Mouse (Mus musculus): ENCODE results near the gene Prkag2.

Gene Prkag2

GRCm38 (mm10) chr5:24931578-24932185 is 168.8 kb downstream of the Prkag2 start:
- peak; percentile 74 for DNase-seq (ENCODE audit: extremely low read depth, low read depth, low spot score)

GRCm38 (mm10) chr5:24930831-24931577 is 169.4 kb downstream of the Prkag2 start:
- DNase-seq (ENCODE audit: extremely low read depth, low read depth, low spot score): no peak

- DNase-seq (ENCODE audit: extremely low read depth, low read depth, low spot score): no peak
Observed at GRCm38 (mm10) chr5:24928816-24929215, 171.6 kb downstream of the Prkag2 start.

- no peak for DNase-seq (ENCODE audit: extremely low read depth, low read depth, low spot score)
Observed at GRCm38 (mm10) chr5:24927706-24928105, 172.7 kb downstream of the Prkag2 start.

- no peak for DNase-seq (ENCODE audit: extremely low read depth, low read depth, low spot score)
Observed at GRCm38 (mm10) chr5:24919155-24919554, 181.3 kb downstream of the Prkag2 start.

GRCm38 (mm10) chr5:24916511-24916910 is 183.9 kb downstream of the Prkag2 start:
- no peak for DNase-seq (ENCODE audit: extremely low read depth, low read depth, low spot score)

GRCm38 (mm10) chr5:24915119-24915518 is 185.3 kb downstream of the Prkag2 start:
- DNase-seq (ENCODE audit: extremely low read depth, low read depth, low spot score): no peak

- no peak for DNase-seq (ENCODE audit: extremely low read depth, low read depth, low spot score)
Observed at GRCm38 (mm10) chr5:24913656-24914055, 186.8 kb downstream of the Prkag2 start.

GRCm38 (mm10) chr5:24908820-24909716 is 191.4 kb downstream of the Prkag2 start:
- peak; percentile 39 for DNase-seq (ENCODE audit: extremely low read depth, low read depth, low spot score)

GRCm38 (mm10) chr5:24908141-24908819 is 192.2 kb downstream of the Prkag2 start:
- DNase-seq (ENCODE audit: extremely low read depth, low read depth, low spot score): no peak

GRCm38 (mm10) chr5:24907737-24908136 is 192.7 kb downstream of the Prkag2 start:
- DNase-seq (ENCODE audit: extremely low read depth, low read depth, low spot score): no peak

- DNase-seq (ENCODE audit: extremely low read depth, low read depth, low spot score): no peak
Observed at GRCm38 (mm10) chr5:24906844-24907243, 193.6 kb downstream of the Prkag2 start.

- DNase-seq (ENCODE audit: extremely low read depth, low read depth, low spot score): no peak
Observed at GRCm38 (mm10) chr5:24904941-24905340, 195.5 kb downstream of the Prkag2 start.

GRCm38 (mm10) chr5:24904423-24904822 is 196.0 kb downstream of the Prkag2 start:
- no peak for DNase-seq (ENCODE audit: extremely low read depth, low read depth, low spot score)

GRCm38 (mm10) chr5:24904001-24904400 is 196.4 kb downstream of the Prkag2 start:
- DNase-seq (ENCODE audit: extremely low read depth, low read depth, low spot score): no peak

GRCm38 (mm10) chr5:24902835-24903234 is 197.6 kb downstream of the Prkag2 start:
- DNase-seq (ENCODE audit: extremely low read depth, low read depth, low spot score): no peak

- no peak for DNase-seq (ENCODE audit: extremely low read depth, low read depth, low spot score)
Observed at GRCm38 (mm10) chr5:24895606-24896005, 204.8 kb downstream of the Prkag2 start.

GRCm38 (mm10) chr5:24894814-24895213 is 205.6 kb downstream of the Prkag2 start:
- DNase-seq (ENCODE audit: extremely low read depth, low read depth, low spot score): no peak

- no peak for DNase-seq (ENCODE audit: extremely low read depth, low read depth, low spot score)
Observed at GRCm38 (mm10) chr5:24892461-24892860, 208.0 kb downstream of the Prkag2 start.

GRCm38 (mm10) chr5:24889860-24890259 is 210.6 kb downstream of the Prkag2 start:
- no peak for DNase-seq (ENCODE audit: extremely low read depth, low read depth, low spot score)

All from fat pad, adult 2 months (tissue).